Mouse (Mus musculus): Measurements from ENCODE around the gene Ttyh2.

Gene Ttyh2

DNA sequence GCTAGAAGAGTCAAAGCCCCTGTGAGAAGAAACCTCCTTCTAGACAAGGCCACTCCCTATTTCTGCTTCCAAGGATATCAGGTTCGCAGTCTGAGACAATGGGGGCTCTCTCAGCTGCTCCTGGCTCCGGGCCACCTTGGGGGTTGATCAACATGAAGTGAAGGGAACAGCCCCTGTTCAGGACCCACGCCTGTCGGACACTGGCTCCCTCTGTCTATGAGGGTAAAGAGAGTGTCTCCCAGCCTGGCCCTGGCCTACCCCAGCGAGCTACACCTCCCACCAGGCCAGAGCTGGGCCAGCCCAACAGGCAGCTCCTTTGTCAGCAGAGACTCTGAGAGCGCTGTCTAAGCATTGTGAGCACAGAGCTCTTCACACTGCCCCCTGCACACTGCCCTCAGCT is 94.7 kb downstream of the Ttyh2 start:
- DNase-seq (ENCODE audit: low read depth) = no peak
